Mouse (Mus musculus) heart, adult 2 months (tissue): ENCODE results near the gene Ptgr2. TPM values are rescaled to one million over a fixed set of nuclear protein-coding genes. Genes with fewer than 3 reads are reported as not detected.

Experiments
- DNase-seq, 2 experiments: peaks; one replicate each; pipeline ENCODE4 v3.0.0; 2021
- H3K27ac ChIP-seq: fragments of 200-600 bp; 2 replicates; pipeline ENCODE4 v1.8.1; 2022
- H3K27me3 ChIP-seq: fragments of 200-500 bp; 2 replicates; pipeline ENCODE4 v1.6.1; 2012; ENCODE audit warnings: mild to moderate bottlenecking, low read length, inconsistent platforms, mixed read lengths; ENCODE audit not compliant: control insufficient read depth, insufficient read depth
- H3K36me3 ChIP-seq: fragments of 200-500 bp; 2 replicates; pipeline ENCODE4 v1.6.1; 2012; ENCODE audit warnings: low read length, inconsistent platforms; ENCODE audit not compliant: control insufficient read depth, insufficient read depth
- H3K4me1 ChIP-seq: fragments of 200-500 bp; 2 replicates; pipeline ENCODE4 v1.6.1; 2011; ENCODE audit warnings: low read length; ENCODE audit not compliant: control insufficient read depth, insufficient read depth
- H3K4me3 ChIP-seq: fragments of 200-600 bp; 2 replicates; pipeline ENCODE4 v1.8.1; 2022
- H3K79me2 ChIP-seq: fragments of 200-500 bp; replicated peaks from 2 replicates; pipeline ENCODE4 v1.6.1; 2012; ENCODE audit warnings: mild to moderate bottlenecking, inconsistent platforms, low read length, moderate library complexity, mixed read lengths; ENCODE audit not compliant: control insufficient read depth, insufficient read depth
- H3K9ac ChIP-seq: fragments of 200-500 bp; 2 replicates; pipeline ENCODE4 v1.6.1; 2012; ENCODE audit warnings: low read depth, mild to moderate bottlenecking, control low read depth, inconsistent platforms, low read length, mixed read lengths
- CTCF ChIP-seq: fragments of 200-600 bp; IDR thresholded peaks from 2 replicates; pipeline ENCODE4 v1.8.1; 2022; ENCODE audit warnings: antibody characterized with exemption, mild to moderate bottlenecking, moderate library complexity
- EP300 ChIP-seq: fragments of 200-500 bp; IDR thresholded peaks from 2 replicates; pipeline ENCODE4 v1.6.1; 2011; ENCODE audit warnings: low read depth, low read length, control low read depth; ENCODE audit not compliant: insufficient read depth
- POLR2A ChIP-seq: fragments of 200-500 bp; IDR thresholded peaks from 2 replicates; pipeline ENCODE4 v1.6.1; 2011; ENCODE audit warnings: mild to moderate bottlenecking, low read depth, low read length, control low read depth; ENCODE audit not compliant: insufficient read depth
- WGBS: fragments of 180-500 bp; shearing (Covaris S2); methylation state at CpG from one replicate; pipeline ENCODE4 v1.1.7; 2018; 5-methylcytosine and 5-hydroxymethylcytosine counted together
- intact Hi-C: fragments of 180-260 bp; cut with DNase I; formaldehyde crosslinking; loops from one replicate; pipeline ENCODE4 v1.15.1; 2025
- polyA plus RNA-seq: library from polyadenylated mRNA; depleted of rRNA; stranded (reverse); fragments of >200 nt; gene quantifications from 2 replicates; pipeline ENCODE4 v1.2.3, GENCODE M21; 2012
- total RNA-seq, 2 experiments: library from RNA; stranded (reverse); gene quantifications; 2 replicates each; pipeline ENCODE4 v1.2.3; 2021

Gene Ptgr2
- total and polyA plus RNA-seq, 3 experiments, result 59.4 to 248 (median 222) TPM

DNA sequence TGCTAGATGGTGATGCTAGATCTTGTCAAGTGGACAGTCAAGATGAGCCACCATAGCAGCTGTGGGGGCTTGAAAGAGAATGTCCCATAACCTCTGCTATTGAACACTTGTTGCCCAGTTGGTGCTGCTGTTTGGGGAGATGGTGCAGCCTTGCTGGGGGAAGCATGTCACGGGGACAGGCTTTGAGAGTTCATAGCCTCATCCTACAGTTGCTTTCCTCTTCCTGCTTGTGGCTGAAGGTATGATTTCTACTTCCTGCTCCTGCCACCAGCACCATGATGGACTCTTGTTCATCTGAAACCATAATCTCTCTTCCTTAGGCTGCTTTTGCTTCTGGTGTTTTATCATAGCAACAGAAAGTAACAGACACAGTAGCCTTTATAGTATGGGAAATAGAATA, 19.5 kb downstream of the Ptgr2 start:
- intact Hi-C loops, result no loop called here
- WGBS, result 63% methylated on average over 1 of the region's 1 CpGs
- Histone ChIP-seq H3K4me1 (no peaks in the 10 kb centered on the region), H3K27ac (no peak overlapping the region), H3K27me3 (no peaks in the 10 kb centered on the region), H3K4me3 (no peak overlapping the region), H3K36me3 (no peaks in the 10 kb centered on the region; the same call in 1 of the 2 replicates), H3K79me2 (no peaks in the 10 kb centered on the region), H3K9ac (no peak overlapping the region)
- TF ChIP-seq CTCF, result no peak
- TF ChIP-seq EP300, result no peak
- TF ChIP-seq POLR2A, result no peak
- DNase-seq, result no peak

DNA sequence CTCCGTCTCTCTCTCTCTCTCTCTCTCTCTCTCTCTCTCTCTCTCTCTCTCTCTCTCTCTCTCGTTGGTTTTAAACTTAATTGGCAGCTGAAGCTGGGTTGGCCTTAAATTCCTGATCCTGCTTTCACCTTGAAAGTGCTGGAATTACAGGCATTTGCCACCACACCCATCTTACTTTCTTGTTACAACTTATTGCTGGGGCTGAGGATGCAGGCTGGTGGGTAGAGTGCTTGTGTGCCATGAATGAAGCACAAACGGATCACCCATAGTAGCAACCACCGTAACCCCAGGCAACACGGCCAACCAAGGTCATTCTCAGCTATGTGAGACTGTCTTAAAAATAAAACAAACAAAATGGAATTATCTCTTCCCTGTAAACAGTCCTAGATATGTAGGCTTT, 26.3 kb downstream of the Ptgr2 start:
- TF ChIP-seq CTCF (no peak), POLR2A (no peak), EP300 (no peak)
- WGBS, result 67% methylated on average over 4 of the region's 5 CpGs
- no peak overlapping the region for H3K4me3 ChIP-seq
- intact Hi-C loops, result no loop called here
- H3K27me3 ChIP-seq, result no peaks in the 10 kb centered on the region
- peaks cover 4% of the 10 kb centered on the region for H3K36me3 ChIP-seq
- H3K79me2 ChIP-seq, result no peaks in the 10 kb centered on the region
- no peak overlapping the region for H3K9ac ChIP-seq
- no peak overlapping the region for H3K27ac ChIP-seq
- peaks cover 2% of the 10 kb centered on the region; the same call in 1 of the 2 replicates for H3K4me1 ChIP-seq
- DNase-seq, result no peak

DNA sequence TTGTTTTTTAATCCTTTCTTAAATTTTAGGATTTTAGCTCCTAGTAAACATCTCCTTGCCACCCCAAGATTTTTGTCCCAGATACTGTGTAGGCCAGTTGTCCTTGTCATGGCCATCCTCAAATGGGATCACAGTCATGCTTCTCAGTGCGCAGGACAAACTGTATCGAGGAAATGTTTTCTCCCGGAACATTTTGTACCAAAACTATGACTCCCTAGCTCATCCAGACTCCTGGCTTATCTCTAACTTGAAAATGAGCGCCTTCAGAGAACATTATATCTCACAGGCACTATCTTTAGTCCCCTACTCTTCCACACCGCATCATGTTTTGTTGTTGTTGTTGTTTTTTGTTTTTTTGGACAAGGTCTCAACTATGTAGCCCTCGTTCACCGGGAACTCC, 31.0 kb downstream of the Ptgr2 start:
- Histone ChIP-seq H3K27ac (peak overlapping the region; percentile 97), H3K4me3 (peak overlapping the region; percentile 85), H3K9ac (peak overlapping the region; percentile 96), H3K27me3 (no peaks in the 10 kb centered on the region), H3K4me1 (peaks cover 3% of the 10 kb centered on the region; the same call in 1 of the 2 replicates), H3K36me3 (peaks cover 9% of the 10 kb centered on the region), H3K79me2 (no peaks in the 10 kb centered on the region; the same call in 1 of the 2 replicates)
- WGBS, result 7% methylated on average over 7 of the region's 7 CpGs
- intact Hi-C loops, result loop anchor here (1.0 kb wide), 1 partner anchor 31 kb away; the partner anchor contains the start of gene Ptgr2
- no peak for DNase-seq
- TF ChIP-seq EP300 (no peak), CTCF (no peak)

DNA sequence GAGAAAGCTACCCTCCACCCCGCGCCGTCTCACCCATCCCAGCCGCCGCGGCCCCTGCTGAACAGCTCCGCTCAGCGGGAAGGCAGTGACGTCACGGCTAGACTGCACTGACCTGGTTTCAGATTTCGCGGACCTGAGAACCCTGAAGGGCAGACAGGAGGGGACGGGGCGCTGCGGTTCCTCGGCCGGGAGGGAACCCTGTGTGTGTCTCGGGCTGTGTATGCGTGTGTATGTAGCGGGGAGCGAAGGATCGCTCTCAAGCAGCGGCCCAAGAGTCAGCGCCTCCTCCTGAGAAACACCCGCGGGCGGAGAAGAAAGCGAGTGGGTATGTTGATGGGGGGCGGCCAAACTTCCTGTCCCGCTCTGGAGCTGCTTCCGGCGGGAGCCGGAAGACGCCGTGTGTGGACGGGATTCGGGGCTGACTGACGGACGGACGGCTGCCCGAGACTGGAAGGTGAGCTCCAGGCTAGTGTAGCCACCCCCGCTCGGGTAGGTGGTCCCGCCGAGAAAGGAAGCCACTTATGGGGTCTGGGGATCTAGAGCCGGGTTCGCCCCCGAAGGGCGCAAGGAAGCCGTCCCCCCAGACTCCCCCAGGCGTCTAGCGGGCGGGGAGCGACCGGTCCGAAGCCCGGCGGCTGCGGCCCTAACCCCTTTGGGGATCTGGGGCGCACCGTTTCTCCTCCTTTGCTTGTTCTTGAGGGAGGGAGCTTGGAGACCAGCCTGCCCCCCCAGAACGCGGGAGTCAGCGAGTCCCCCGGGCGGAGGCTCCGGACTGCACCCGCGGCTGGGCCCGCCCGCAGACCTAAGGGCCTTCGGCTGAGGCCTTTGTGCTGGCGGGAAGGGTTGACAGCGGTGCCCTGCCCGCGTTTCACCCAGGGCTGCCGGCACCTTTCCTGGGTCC, 31.9 kb downstream of the Ptgr2 start, which contains the start of gene Zfp410:
Zfp410 (plus strand) TSS at position 132 of the 901 bp plus-strand sequence.
- Histone ChIP-seq H3K27me3 (no peaks in the 10 kb centered on the region), H3K79me2 (peaks cover 2% of the 10 kb centered on the region), H3K4me1 (peaks cover 3% of the 10 kb centered on the region; the same call in 1 of the 2 replicates), H3K4me3 (peak within 1 kb of the TSS; percentile 85), H3K27ac (peak within 1 kb of the TSS; percentile 97), H3K9ac (peak within 1 kb of the TSS; percentile 96), H3K36me3 (peaks cover 9% of the 10 kb centered on the region)
- under 1% methylated on average over 70 of the region's 77 CpGs for WGBS
- peak; percentile 88 to 91 for DNase-seq
- intact Hi-C loops, result loop anchor here (1.0 kb wide), 1 partner anchor 32 kb away; the partner anchor contains the start of gene Ptgr2
- no peak for TF ChIP-seq CTCF
- peak; percentile 45; the same call in 1 of the 2 replicates for TF ChIP-seq POLR2A
- TF ChIP-seq EP300, result 0 out of 2 replicates have a peak, but pooled peaks have one; percentile 32

DNA sequence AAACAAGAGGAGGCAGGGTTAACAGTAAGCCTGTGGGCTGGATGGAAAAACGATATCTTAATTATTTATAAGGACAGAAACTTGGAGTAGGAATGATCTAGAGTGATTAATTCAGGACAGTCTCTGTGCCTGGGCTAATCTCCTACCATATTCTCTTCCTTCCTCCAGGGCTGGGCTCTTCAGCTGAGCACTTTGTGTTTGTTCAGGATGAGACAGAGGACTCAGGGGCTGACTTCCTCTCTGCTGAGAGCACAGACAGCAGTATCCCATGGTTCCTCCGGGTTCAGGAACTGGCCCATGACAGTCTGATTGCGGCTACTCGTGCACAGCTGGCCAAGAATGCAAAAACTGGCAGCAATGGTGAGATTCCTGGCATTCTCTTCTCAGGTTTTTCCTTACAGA, 42.1 kb downstream of the Ptgr2 start:
- peaks cover 4% of the 10 kb centered on the region for H3K79me2 ChIP-seq
- peaks cover 20% of the 10 kb centered on the region for H3K36me3 ChIP-seq
- TF ChIP-seq EP300 (peak; percentile 54; the same call in 1 of the 2 replicates), POLR2A (peak; percentile 29; the same call in 1 of the 2 replicates), CTCF (no peak)
- peak overlapping the region; percentile 59 for H3K27ac ChIP-seq
- WGBS, result 5% methylated on average over 4 of the region's 4 CpGs
- intact Hi-C loops, result no loop called here
- no peak overlapping the region for H3K9ac ChIP-seq
- no peaks in the 10 kb centered on the region for H3K27me3 ChIP-seq
- DNase-seq, result peak; percentile 35 to 52
- H3K4me1 ChIP-seq, result peaks cover 3% of the 10 kb centered on the region; the same call in 1 of the 2 replicates
- H3K4me3 ChIP-seq, result no peak overlapping the region
